Mouse (Mus musculus) urinary bladder, postnatal 14 days (tissue): ENCODE data around the gene Duox1.

Experiments used
- DNase-seq: peaks from one replicate; pipeline ENCODE4 v3.0.0; 2021; ENCODE audit warnings: low spot score

Duox1 gene

DNA sequence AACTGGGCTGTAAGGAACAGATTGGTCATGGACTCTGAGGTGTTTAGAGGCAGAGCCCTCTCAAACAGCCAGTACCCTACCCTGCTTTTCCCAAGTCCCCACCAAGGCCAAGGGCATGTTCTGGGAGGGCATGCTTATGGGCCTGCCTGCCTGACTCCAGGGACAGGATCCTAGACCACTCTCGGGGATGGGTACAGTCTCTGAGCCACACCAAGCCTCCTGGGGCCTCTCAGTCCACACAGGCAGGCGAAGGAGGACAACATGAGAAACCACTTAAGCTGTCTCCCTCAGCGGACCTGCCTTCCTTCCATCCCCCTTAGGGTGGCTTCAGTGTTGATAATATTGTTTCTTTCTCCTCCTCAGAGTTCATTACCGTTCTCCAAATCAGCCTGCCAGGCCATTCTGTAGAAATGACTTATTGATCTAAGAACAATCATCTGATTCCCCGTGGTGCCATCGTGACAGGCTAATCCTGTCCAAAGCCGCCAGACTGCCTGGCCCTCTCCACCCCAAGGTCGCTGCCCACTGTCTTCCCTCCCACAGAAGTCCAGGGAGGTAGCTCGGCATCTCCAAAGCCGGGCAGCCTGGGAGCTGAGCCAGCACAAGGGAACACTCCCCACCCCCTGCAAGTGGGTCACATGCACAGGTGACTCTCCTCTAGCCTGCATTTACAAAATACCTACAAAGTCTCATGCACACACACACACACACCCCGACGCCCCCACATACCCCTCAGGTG lies 38.9 kb downstream of the Duox1 start:
- DNase-seq: no peak

DNA sequence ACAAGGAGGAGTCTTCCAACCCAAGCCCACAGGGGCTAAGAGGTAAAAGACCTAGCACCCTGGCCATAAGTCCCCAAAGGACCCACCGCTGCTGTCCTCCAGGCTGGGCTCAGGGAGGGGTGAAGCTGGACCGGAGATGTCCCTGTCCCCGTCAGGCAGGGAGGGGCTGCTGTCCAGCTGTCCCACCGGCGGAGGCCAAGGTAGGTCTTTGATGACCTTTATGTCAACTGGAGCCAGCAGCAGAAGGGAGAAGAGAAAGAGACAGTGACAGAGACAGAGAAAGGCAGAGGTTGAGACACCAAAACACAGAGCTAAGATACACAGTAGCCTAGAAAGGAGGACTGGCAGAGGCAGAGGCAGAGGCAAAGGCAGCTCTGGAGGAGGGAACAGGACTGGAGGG lies 39.9 kb downstream of the Duox1 start:
- no peak for DNase-seq

DNA sequence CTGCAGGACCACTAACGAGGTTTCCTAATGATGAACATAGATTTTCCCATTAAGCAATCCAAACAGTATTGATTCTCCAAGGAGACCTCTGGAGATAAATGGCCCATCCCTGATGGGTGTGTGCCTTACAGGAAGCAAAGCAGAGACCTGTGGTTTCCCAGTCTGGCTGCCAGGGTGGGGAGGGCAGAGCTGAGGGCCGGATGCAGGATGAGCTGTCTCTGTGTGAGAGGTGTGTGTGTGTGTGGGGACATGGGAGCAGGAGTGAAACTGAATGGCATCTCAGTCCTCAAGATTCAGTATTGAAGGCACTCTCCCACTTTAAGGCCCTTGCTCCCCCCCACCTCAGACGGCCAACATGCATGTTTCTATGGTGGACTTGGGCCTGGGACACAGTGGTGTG lies 40.7 kb downstream of the Duox1 start:
- DNase-seq: no peak

DNA sequence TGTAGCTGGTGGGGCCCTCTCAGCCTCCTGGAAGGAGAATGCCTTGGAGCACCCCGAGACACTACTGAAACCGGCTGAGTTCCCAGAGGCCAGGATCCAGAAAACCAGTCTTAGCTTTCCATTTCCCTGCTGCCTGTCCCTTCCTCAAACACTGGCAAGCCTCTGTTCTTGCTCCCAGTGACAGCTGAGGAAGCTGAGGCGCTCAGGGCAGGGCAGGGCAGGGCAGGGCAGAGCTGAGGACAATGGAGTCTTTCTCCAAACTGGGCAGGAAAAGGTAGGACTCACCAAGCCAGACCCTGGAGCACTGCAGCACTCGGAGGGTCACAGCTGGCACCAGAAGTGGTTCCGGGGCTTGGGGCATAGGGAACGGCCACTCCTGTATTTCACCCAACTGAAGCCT lies 44.8 kb downstream of the Duox1 start:
- DNase-seq: no peak

DNA sequence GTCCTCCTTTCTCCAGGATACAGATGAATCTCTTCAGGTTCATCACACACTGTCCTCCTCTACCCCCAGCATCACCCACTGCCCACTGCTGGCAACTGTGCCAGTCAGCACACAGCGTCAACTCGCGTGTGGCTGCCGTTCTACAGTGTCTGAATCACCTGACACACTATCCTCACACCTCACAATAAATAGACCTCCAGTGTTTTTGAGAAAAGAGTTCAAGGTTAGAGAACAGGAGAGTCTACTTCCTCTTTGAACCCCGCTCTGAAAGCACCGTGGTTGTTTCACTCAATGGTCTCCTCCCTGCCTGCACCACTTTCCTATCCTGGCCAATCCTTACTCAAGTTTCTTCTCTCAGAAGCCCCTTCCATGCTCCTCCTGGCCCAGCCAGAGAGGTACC lies 45.7 kb downstream of the Duox1 start:
- DNase-seq: no peak

DNA sequence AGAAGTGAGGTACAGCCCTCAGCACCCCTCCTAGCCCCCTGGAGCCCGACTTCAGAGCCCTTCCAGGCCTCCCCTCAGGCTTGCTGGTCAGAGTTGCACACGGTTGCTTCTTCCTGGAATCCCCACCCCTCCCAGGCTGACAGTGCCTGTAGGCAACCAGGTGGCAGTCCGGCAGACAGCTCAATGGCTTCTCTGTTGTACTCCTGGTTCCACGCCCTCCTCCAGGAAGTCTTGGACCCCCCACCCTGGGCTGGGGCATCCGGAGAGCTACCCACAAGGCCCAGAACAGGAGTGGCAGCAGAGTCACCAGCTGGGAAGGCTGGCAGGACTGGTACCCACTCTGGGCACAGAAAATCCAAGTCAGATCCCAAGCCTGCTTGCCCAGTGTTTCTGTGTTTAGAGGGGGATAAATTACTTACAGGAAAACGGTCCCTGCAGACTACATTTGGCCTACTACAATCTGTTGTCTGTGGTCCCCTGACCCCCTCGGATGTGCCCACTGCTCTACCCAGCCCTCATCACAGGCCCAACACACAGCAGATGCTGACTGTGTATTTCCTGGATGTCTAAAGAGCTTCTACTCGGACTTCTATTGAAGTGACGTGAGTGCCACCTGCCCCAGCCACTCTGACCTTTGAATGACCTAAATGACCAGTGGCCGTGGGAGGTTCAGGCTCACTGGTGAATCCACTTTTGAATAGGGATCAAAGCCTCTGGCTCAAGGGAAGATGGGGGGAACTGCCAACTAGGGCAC lies 46.6 kb downstream of the Duox1 start:
- DNase-seq: no peak

DNA sequence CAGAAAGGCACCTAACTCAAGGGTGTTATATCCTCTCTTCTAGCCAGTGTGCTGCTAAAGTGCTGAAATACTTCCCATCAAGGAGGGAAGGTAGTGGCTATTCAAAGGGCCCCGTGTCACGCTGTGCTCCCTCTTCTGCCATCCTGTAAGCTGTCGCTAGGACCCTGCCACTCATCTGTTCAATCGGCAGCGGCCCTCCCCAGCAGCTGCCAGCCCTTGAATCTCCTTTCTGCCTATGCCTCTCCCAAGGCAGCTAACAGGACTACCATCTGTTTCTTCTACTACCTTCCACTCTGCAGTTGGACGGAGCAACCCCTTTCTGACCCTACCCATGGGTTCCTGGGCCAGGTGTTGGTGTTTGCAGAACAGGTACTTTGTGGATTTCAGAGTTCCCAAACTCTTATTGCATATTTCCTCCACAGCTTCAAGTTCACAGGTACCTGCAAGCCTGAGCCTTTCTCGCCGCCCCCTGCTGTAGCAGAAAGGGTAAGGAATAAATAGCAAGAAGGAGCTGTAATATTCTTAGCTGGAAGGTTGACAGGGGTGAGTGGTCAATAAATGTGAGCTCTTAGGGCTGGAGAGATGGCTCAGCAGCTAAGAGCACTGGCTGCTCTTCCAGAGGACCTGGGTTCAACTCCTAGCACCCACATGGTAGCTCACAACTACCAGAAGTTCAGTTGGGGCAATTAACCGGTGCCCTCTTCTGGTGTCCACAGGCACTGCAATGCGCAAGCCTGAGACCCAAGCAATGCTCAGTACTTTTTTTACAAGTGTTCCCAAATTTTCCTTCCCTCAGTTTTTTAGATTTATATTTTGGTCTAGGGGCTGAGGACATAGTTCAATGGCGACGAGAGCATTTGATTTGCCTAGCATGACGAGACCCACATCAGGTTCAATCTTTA lies 47.4 kb downstream of the Duox1 start:
- no peak for DNase-seq

DNA sequence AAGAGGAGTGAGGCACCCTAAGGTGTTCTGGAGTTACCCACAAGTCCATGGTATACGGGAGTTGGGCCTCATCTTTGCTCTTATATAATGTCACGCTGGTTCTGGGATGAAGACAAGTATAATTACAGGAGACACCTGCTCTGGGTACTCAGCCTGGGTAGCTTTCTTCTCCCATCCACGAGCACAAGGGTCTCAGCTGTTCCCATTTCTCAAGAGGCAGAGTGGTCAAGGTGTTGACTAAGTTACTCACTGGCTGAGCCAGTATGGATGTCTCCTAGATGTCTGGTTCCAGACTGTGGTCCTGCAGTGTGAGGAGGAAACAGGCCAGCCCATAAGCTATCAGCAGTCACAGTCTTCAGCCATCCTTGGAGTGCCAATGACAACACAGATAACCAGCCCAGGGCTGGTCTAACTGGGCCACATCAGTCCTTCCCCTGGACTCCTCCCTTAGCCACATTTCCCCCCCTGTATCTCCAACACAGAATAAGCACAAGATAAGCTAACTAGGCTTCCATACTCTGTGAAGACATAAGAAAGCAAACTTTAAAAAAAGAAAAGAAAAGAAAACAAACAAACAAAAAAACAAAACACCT lies 49.0 kb downstream of the Duox1 start:
- DNase-seq: no peak

DNA sequence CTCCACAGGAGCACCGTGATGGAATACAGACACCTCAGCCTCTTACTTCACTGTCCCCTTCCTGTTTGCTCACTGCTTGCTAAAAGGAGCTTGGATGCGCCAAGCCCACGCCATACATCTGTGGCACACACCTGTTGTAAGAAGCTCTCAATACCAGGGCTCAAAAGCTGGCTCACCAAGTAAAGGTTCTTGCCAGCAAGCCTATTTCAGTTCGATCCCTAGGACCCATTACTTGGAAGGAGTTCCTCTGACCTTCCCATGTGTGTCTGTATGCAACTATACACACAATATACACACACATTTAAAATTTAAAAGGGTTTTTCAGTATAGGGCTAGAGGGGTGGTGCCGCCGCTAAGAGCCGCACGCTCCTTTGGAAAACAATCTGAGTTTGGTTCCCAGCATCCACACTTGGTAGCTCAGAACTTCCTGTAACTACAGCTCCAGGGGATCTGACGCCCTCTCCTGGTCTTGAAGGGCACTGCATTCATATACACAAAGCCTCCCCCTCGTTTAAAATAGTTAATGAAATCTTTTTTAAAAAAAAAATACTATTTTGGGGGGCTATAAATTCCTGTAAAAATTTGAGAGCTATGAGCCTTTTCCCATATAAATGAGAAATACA lies 49.9 kb downstream of the Duox1 start:
- DNase-seq: no peak

DNA sequence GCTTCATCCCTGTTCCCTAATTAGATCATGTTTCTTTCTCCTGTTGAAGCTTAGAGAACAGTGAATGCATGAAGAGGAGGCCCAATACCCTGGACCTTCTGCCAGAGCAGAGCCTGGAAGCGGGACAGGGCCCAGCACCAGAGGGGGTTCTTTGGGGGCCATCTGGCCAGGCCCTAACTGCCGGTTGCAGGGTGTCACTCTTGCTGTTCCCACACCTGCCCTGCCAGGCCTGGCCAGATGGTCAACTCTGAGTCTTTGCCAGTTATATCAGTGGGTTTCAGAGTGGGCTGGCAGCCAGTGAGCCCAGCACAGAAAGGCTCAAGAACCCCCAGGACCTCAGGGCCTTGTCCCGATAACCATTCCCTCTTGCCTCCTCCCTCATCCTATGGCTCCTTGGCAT lies 50.6 kb downstream of the Duox1 start:
- DNase-seq: no peak

DNA sequence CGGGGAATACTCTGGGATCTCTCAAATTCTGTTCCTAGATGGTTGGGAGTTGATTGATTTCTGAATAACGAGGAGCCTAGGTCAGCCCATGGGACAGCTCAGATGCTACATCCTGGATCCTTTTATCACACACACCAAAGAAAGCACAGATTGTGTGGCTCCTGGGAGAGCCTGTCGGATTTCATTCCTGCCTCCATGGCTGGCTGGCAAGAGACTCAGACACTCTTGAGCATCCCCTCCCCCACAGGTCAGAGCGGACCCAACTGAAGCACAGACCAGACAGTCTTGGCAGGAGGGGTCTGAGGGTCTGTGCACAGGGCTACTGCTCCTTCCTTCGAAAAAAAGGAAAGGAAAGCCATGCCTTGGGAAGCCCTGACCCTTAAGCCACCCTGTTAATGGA lies 51.2 kb downstream of the Duox1 start:
- DNase-seq: no peak

DNA sequence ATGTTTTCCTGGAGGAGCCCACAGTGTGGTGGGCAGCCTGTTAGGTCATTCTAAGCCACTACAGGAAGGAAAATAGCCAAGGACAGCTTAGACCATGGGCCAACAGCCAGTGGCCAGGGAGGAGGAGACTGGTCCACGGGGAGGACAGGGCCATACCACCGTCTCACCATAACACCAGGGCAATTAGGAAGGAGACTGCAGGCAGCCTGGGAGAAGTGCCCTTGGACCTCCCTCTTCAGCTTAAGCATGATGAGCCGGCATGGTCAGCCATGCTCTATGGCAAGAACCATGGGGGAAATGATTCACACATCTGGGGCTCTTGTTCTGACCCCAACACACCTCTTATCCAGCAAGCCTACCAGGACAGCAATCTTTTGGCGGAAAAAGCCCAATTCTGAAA lies 51.7 kb downstream of the Duox1 start:
- DNase-seq: no peak

DNA sequence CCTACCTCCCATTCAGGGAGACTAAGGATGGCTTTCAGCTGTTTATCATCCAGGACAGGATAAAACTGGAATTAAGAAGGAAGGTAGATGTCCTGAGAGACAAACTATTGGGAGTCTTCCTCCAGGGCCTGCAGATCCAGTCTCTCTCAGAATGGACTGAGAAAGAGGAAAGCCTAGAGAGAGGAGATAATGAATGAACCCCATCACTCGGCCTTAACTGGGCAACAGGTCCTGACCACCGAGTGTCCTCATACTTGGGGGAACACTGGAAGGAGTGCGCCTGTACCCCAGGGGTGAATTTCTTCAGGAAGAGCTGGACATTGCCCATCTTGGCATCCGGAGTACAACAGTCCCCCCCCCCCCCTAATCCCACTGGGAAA lies 52.2 kb downstream of the Duox1 start:
- DNase-seq: no peak

DNA sequence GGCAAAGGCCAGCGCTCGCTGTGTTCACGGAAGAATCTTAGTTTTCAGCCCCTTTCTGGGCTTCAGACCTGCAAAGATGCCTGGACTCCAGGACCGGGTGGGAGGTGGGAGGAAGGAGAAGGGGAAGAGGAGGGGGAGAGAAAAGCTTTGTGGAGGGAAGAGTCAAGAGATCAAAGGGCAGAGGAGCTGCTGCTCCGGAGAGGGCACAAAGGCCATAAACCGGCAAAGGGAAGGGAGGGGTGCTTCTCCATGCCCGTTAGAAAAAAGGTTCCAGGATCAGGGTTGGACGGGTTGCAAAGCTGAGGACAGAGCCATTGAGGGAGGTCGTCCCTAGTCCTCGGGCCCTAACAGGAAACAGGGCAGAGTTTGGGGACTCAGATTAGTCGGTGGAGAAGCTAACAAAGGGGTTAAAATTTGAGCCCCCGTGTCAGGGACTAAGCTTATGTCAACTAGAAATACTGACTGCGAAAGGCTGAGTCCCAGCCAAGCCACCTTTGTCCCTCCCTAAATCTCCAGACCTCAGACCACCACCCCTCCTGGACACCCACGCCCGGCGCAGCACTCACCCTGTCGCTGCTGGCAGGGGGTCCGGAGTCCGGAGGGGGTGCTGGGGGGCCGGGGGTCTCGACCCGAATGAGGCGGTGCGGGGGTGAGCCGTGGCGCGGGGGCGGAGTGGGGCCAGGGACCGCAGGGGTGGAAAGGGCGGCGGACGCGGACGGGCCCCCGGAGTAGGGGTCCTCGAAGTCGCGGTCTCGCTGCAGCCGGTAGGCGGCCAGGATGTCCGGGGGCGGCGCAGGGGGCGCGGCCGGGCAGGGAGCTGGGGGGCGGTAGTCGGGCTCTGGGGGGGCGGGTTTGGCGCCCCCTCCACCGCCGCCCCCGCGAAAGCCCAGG lies 52.9 kb downstream of the Duox1 start:
- no peak for DNase-seq

DNA sequence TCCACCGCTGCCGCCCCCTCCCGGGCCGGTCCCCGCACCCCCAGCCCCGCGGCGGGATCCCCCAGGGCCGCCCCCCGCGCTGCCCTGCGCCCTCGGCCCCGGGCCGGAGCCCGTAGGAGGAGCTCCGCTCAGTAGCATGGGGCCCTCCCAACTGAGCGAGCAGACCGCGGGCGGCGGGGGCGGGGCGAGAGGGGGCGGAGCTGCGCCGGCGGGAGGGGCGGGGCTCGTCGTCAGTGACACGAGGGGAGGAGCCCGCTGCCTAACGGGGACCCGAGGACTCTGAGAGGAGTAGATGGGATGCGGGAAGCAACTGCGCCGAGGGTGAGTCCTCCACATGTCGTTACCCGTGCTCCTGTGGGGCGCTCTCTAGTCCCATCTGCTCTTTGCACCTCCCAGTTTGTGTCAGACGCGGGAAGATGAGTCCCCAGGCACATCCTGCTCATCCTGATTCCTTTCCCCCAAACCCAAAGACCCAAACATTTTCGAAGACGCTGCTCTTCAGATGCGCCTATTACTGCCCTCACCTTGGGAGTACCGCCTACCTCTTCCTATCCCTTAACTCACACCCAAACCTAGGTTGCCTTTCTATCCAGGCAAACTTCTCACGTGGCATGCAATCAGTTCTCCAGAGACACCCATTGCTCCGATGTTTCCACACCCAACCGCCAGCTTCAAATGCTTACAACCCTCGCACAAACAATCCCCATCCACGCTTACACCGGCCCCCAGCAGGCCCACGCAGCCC lies 53.7 kb downstream of the Duox1 start, which contains the start of gene Shf:
Gene Shf (minus strand): TSS at position 168 of the 745 bp plus-strand sequence.
- peak; percentile 91 for DNase-seq

DNA sequence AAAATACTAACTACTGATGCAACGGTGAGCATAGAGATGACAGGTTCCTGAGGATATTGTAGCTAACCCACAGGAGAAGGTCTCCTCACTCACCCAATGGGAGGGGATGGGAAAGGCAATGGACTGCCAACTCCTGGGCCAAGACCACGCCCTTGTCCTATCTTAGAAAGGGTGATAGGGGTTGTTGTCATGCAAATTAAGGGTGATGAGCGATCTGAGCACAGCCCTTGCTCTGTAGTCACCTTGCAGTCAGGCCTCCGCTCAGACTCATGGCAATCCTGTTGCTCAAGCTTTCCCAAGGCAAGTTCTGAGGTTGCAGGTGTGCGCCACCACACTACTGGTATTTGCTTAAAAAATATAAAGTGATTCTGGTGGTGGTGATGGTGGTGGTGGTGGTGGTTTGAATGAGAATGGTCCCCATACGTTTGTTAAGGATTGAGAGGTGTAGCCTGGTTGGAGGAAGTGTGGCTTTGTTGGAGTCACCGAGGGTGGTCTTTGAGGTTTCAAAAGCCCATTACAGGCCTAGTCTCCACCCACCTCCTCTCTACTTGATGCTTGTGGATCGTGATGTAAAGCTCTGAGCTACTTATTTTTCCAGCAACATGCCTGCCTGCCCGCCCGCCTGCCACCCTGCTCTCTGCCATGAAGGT lies 54.8 kb downstream of the Duox1 start:
- DNase-seq: no peak

DNA sequence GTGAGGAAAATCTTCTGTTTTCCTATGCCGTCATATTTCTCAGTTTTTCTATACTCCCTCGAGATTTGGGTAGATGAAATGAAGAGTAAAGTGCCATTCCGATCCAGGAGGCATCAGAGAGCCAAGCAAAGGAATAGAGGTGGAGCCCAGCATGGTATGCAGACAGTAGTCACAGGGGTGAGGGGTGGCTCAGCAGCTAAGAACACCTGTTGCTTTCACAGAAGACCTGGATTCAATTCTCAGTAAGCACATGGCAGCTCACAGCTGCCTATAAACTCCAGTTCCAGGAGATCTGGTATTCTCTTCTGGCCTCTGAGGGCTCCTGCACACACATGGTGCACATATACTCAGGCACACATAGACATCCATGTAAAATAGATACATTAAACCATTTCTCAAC lies 56.6 kb downstream of the Duox1 start:
- DNase-seq: no peak

DNA sequence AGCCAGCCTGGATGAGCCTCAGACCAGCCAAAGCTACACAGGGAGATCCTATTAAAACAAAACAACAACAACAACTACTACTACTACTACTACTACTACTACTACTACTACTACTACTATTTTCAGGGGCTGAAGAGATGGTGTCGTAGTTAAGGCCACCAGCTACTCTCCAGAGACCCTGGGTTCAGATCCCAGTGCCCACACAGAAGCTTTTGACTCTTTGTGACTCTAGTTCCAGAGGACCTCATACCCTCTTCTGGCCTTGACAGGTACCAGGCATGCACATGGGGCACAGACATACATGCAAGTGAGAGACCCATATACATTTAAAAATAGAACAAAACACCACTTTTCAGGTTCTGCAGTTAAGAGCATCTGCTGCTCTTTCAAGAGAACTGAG lies 57.1 kb downstream of the Duox1 start:
- DNase-seq: no peak

DNA sequence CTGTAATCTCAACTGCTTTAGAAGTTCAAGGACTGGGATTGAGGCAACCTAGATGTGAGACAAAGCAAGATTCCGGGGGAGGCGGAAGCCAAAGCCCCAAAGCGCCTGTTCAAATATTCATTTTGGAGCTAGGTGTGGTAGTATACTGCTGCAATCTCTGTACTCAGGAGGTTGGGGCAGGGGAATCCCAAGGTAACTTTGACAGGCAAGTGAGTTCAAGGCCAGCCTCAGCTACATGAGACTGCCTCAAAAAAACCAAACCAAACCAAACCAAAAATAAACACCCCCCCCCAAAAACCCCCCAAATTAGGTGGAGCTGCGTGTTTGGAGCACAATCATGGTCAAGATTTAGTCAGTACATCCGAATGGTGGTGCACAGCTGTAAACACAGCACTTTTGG lies 58.5 kb downstream of the Duox1 start:
- no peak for DNase-seq
